9 mouse cellular contexts compared by ENCODE assay signal in genomic region chr3:83993089-83993516, GRCm38 (mm10). TPM values are rescaled to one million over a fixed set of nuclear protein-coding genes. Genes with fewer than 3 reads are reported as not detected.
DNase-seq lines count a peak whose midpoint lies in the region; ATAC-seq and TF ChIP-seq lines count a peak whose summit lies in the region.
"Had no signal": no experiment of that assay in that cellular context is flagged by ENCODE, and none has a peak within 500 bp of the region (broad histone marks: within the 10 kb centered on the region; RNA-seq: fewer than 3 reads in every experiment).

No protein-coding gene starts in this region.

- peak; percentile 60 for ATAC-seq in forebrain, postnatal 0 days
- ATAC-seq in hindbrain, embryonic 13.5 days (ENCODE audit: low FRiP score), result peak; percentile 50
- ATAC-seq in lung, embryonic 14.5 days (ENCODE audit: insufficient read depth), result no peak

- no peaks in the 10 kb centered on the region for H3K9me3 ChIP-seq in forebrain, postnatal 0 days (ENCODE audit: low read length)
- H3K9me3 ChIP-seq in hindbrain, embryonic 13.5 days, result no peaks in the 10 kb centered on the region
- no peaks in the 10 kb centered on the region for H3K9me3 ChIP-seq in lung, embryonic 14.5 days (ENCODE audit: low read depth, low read length)
- H3K9me3 ChIP-seq: liver, embryonic 13.5 days had no signal

- 81% methylated on average over 8 of the region's 8 CpGs for WGBS in bone marrow, adult 2 months
- WGBS in forebrain, postnatal 0 days, result 26% methylated on average over 8 of the region's 8 CpGs
- WGBS in hindbrain, embryonic 13.5 days, result 42% methylated on average over 8 of the region's 8 CpGs
- WGBS in lung, embryonic 14.5 days, result 59% methylated on average over 8 of the region's 8 CpGs

- H3K4me1 ChIP-seq in bone marrow, adult 2 months (ENCODE audit: control insufficient read depth, insufficient read depth, low read length), result peaks cover 8% of the 10 kb centered on the region
- peaks cover 41% of the 10 kb centered on the region for H3K4me1 ChIP-seq in forebrain, postnatal 0 days (ENCODE audit: insufficient read depth)
- peaks cover 88% of the 10 kb centered on the region for H3K4me1 ChIP-seq in hindbrain, embryonic 13.5 days (replicated peaks)
- H3K4me1 ChIP-seq in lung, embryonic 14.5 days (ENCODE audit: insufficient read depth), result peaks cover 27% of the 10 kb centered on the region

- TF ChIP-seq POLR2A in bone marrow, adult 2 months (IDR thresholded peaks at IDR 0.05; ENCODE audit: borderline replicate concordance, control insufficient read depth, low read depth, low read length), result no peak

- peak; percentile 21 for DNase-seq in right cerebral cortex, adult 18-20 months
- DNase-seq in right cerebral cortex, postnatal 25 days, result no peak
- DNase-seq in forebrain, postnatal 0 days, result peak; percentile 73
- DNase-seq in lung, embryonic 14.5 days, result peak; percentile 44
- peak; percentile 56 for DNase-seq in skeletal muscle tissue, adult 2 months (ENCODE audit: low read depth, low spot score)
- DNase-seq in embryo, embryonic 10 days (ENCODE audit: low spot score), result no peak
- DNase-seq: liver, embryonic 13.5 days had no signal

- no peak for TF ChIP-seq CTCF in bone marrow, adult 2 months (IDR thresholded peaks at IDR 0.05; ENCODE audit: control insufficient read depth, insufficient read depth, low read length)
- TF ChIP-seq CTCF in forebrain, postnatal 0 days (IDR thresholded peaks at IDR 0.05; ENCODE audit: low read depth), result no peak; the same call in 1 of the 2 replicates
- TF ChIP-seq CTCF in lung, embryonic 14.5 days (IDR thresholded peaks at IDR 0.05; ENCODE audit: low read depth), result peak; percentile 16; the same call in 1 of the 2 replicates

- H3K27me3 ChIP-seq in forebrain, postnatal 0 days (ENCODE audit: insufficient read depth, low read length), result no peaks in the 10 kb centered on the region
- no peaks in the 10 kb centered on the region for H3K27me3 ChIP-seq in hindbrain, embryonic 13.5 days
- H3K27me3 ChIP-seq in lung, embryonic 14.5 days (ENCODE audit: insufficient read depth, low read length), result no peaks in the 10 kb centered on the region
- H3K27me3 ChIP-seq: liver, embryonic 13.5 days had no signal

- H3K36me3 ChIP-seq in forebrain, postnatal 0 days (ENCODE audit: insufficient read depth), result no peaks in the 10 kb centered on the region
- no peaks in the 10 kb centered on the region for H3K36me3 ChIP-seq in hindbrain, embryonic 13.5 days
- H3K36me3 ChIP-seq in lung, embryonic 14.5 days (ENCODE audit: insufficient read depth), result no peaks in the 10 kb centered on the region
- H3K36me3 ChIP-seq: liver, embryonic 13.5 days had no signal

- no peak overlapping the region for H3K9ac ChIP-seq in forebrain, postnatal 0 days
- H3K9ac ChIP-seq in hindbrain, embryonic 13.5 days, result no peak overlapping the region
- H3K9ac ChIP-seq in lung, embryonic 14.5 days, result no peak overlapping the region
- H3K9ac ChIP-seq: liver, embryonic 13.5 days had no signal

- H3K4me2 ChIP-seq in forebrain, postnatal 0 days (ENCODE audit: low read depth), result no peak overlapping the region
- no peak overlapping the region for H3K4me2 ChIP-seq in hindbrain, embryonic 13.5 days
- no peak overlapping the region for H3K4me2 ChIP-seq in lung, embryonic 14.5 days
- H3K4me2 ChIP-seq: liver, embryonic 13.5 days had no signal

- H3K27ac ChIP-seq in bone marrow, adult 2 months (ENCODE audit: control insufficient read depth, insufficient read depth, low read depth, low read length, poor library complexity), result peak overlapping the region; percentile 6; the same call in 1 of the 2 replicates
- H3K27ac ChIP-seq in forebrain, postnatal 0 days (ENCODE audit: low read depth, low read length), result peak overlapping the region; percentile 40
- H3K27ac ChIP-seq in hindbrain, embryonic 13.5 days, result peak overlapping the region; percentile 68
- peak overlapping the region; percentile 37; the same call in 1 of the 2 replicates for H3K27ac ChIP-seq in lung, embryonic 14.5 days (ENCODE audit: low read depth)
- H3K27ac ChIP-seq: liver, embryonic 13.5 days had no signal

- H3K4me3 ChIP-seq in bone marrow, adult 2 months (replicated peaks; ENCODE audit: control insufficient read depth, low read depth, low read length), result no peak overlapping the region
- no peak overlapping the region for H3K4me3 ChIP-seq in forebrain, postnatal 0 days (ENCODE audit: low read depth, low read length)
- H3K4me3 ChIP-seq in hindbrain, embryonic 13.5 days, result no peak overlapping the region
- no peak overlapping the region for H3K4me3 ChIP-seq in lung, embryonic 14.5 days (ENCODE audit: low read depth, low read length)
- H3K4me3 ChIP-seq: liver, embryonic 13.5 days had no signal

RNA-seq across cellular contexts. Expression of gene Tmem131l, which starts 46.9 kb away (rescaled TPM):
- 332 and 484 TPM in 2 replicates for polyA plus RNA-seq in bone marrow, adult 2 months (2011; ENCODE audit: insufficient read depth, insufficient read length, low replicate concordance, missing spikeins)
- total RNA-seq in forebrain, postnatal 0 days (2014; rRNA removed), result 59.3 and 65.0 TPM in 2 replicates
- 32.3 and 37.5 TPM in 2 replicates for polyA plus RNA-seq in forebrain, postnatal 0 days (2015; fragmentation: Nextera tagmentation; extraction: Ambion mirVana)
- polyA plus RNA-seq in hindbrain, embryonic 13.5 days (2015; fragmentation: Nextera tagmentation; extraction: Ambion mirVana), result 66.6 and 75.8 TPM in 2 replicates
- 59.5 and 61.9 TPM in 2 replicates for polyA plus RNA-seq in lung, embryonic 14.5 days (2014; fragmentation: Nextera tagmentation; extraction: Ambion mirVana)

Comparison
In these comparisons a context has a peak if more than half of its experiments do, and no peak if none do; other contexts are left out.
1. DNase-seq: peak in right cerebral cortex, adult 18-20 months (single experiment), forebrain, postnatal 0 days (single experiment), lung, embryonic 14.5 days (single experiment) and skeletal muscle tissue, adult 2 months (single experiment); none in right cerebral cortex, postnatal 25 days (single experiment) and embryo, embryonic 10 days (single experiment).
2. H3K27ac ChIP-seq: peak in every context shown above with its lines; median percentile 68 in hindbrain, embryonic 13.5 days; 40 in forebrain, postnatal 0 days; 37 in lung, embryonic 14.5 days; 6 in bone marrow, adult 2 months.